Mouse (Mus musculus) midbrain, postnatal 0 days (tissue): ENCODE results near the gene Rnf31. TPM values are rescaled to one million over a fixed set of nuclear protein-coding genes. Genes with fewer than 3 reads are reported as not detected.

ENCODE experiments used
- ATAC-seq: fragments of 200-750 bp; cut with Nextera tagmentation; 2 replicates; pipeline ENCODE4 v1.8.0; 2017; ENCODE audit warnings: moderate number of reproducible peaks, mild to moderate bottlenecking, moderate TSS enrichment, moderate library complexity; ENCODE audit not compliant: low FRiP score
- DNase-seq: peaks from one replicate; pipeline ENCODE4 v3.0.0-alpha.2; 2015; ENCODE audit warnings: low spot score
- H3K27ac ChIP-seq: fragments of 300-500 bp; sonication (generic); 2 replicates; pipeline ENCODE4 v1.5.1; 2014; ENCODE audit warnings: low read depth, mild to moderate bottlenecking, low read length, mixed read lengths
- H3K27me3 ChIP-seq: fragments of 300-500 bp; sonication (generic); 2 replicates; pipeline ENCODE4 v1.6.1; 2014; ENCODE audit warnings: low read length, control low read depth, mixed read lengths; ENCODE audit not compliant: insufficient read depth
- H3K36me3 ChIP-seq: fragments of 300-500 bp; sonication (generic); 2 replicates; pipeline ENCODE4 v1.6.1; 2014; ENCODE audit warnings: low read length, control low read depth, mixed read lengths; ENCODE audit not compliant: insufficient read depth
- H3K4me1 ChIP-seq: fragments of 300-500 bp; sonication (generic); 2 replicates; pipeline ENCODE4 v1.6.1; 2014; ENCODE audit warnings: mild to moderate bottlenecking, control low read depth, antibody characterized with exemption, low read length, mixed read lengths; ENCODE audit not compliant: insufficient read depth
- H3K4me2 ChIP-seq: fragments of 300-500 bp; sonication (generic); 2 replicates; pipeline ENCODE4 v1.6.1; 2014; ENCODE audit warnings: low read depth, mild to moderate bottlenecking, low read length, mixed read lengths; ENCODE audit not compliant: poor library complexity, severe bottlenecking
- H3K4me3 ChIP-seq: fragments of 300-500 bp; sonication (generic); 2 replicates; pipeline ENCODE4 v1.5.1; 2014; ENCODE audit warnings: low read depth, mild to moderate bottlenecking, low read length, moderate library complexity
- H3K9ac ChIP-seq: fragments of 300-500 bp; sonication (generic); replicated peaks from 2 replicates; pipeline ENCODE4 v1.6.1; 2014; ENCODE audit warnings: mild to moderate bottlenecking, low read length, moderate library complexity, mixed read lengths; ENCODE audit not compliant: poor library complexity, severe bottlenecking
- H3K9me3 ChIP-seq: fragments of 300-500 bp; sonication (generic); 2 replicates; pipeline ENCODE4 v1.6.1; 2016; ENCODE audit warnings: low read length, control low read depth
- CTCF ChIP-seq: IDR thresholded peaks from 2 replicates; pipeline ENCODE4 v1.5.1; 2016; ENCODE audit warnings: antibody characterized with exemption, mild to moderate bottlenecking
- WGBS: fragments of 180-500 bp; shearing (Covaris S2); extraction: QIAGEN DNeasy Blood & Tissue Kit; methylation state at CpG from one replicate; pipeline ENCODE4 v1.1.7; 2014; 5-methylcytosine and 5-hydroxymethylcytosine counted together
- polyA plus RNA-seq: library from polyadenylated mRNA; unstranded; fragments of >200 nt; fragmentation: Nextera tagmentation; extraction: Ambion mirVana; gene quantifications from 2 replicates; pipeline ENCODE4 v1.2.1, GENCODE M21; 2015
- total RNA-seq: library from RNA; depleted of rRNA; stranded (reverse); fragments of >200 nt; gene quantifications from 2 replicates; pipeline ENCODE4 v1.2.3, GENCODE M21; 2014

Rnf31 gene
- total and polyA plus RNA-seq, 2 experiments from 2014 or later = 20.4 to 26.7 TPM

DNA sequence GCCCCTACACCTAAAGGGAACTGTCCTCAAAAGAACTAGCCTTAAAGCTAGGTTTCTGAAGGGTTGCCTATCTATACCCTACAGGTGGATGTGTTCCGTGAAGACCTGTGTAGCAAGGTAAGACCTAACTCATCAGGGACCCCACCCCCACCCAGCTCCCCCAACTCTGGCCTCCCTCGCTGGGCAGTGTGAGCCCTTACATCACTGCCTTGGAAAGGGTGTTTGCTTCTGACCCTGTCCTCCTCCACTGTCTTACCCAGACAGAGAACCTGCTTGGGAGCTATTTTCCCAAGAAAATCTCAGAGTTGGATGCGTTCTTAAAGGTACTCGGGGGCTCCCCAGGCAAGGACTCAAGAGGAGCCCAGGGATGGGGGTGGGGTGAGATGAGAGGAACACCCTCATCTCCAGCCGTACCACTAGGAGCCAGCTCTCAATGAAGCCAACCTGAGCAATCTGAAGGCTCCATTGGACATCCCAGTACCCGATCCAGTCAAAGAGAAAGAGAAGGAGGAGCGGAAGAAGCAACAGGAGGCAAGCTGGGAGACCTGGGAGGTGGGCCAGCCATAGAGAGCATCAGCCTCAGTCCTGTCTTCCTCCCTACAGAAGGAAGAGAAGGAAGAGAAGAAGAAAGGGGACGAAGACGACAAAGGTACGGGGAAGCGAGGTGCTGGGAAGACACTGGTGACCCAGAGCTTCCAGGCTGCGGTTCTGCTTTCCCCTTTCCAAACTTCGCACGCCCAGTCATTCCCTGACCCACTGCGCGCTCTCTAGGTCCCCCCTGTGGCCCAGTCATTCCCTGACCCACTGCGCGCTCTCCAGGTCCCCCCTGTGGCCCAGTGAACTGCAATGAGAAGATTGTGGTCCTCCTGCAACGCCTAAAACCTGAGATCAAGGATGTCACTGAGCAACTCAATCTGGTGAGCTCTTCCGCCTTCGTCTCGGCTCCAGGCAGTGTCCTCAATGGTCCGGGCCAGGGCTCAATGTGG, 11.7 kb upstream of the Rnf31 start:
- Histone ChIP-seq H3K27ac (no peak overlapping the region), H3K27me3 (no peaks in the 10 kb centered on the region), H3K9me3 (no peaks in the 10 kb centered on the region), H3K4me3 (no peak overlapping the region), H3K4me1 (no peaks in the 10 kb centered on the region), H3K9ac (no peak overlapping the region), H3K36me3 (peaks cover 13% of the 10 kb centered on the region), H3K4me2 (no peak overlapping the region)
- WGBS = 88% methylated on average over 23 of the region's 23 CpGs
- TF ChIP-seq CTCF = peak; percentile 10; the same call in 1 of the 2 replicates
- ATAC-seq (no peak), DNase-seq (no peak)

DNA sequence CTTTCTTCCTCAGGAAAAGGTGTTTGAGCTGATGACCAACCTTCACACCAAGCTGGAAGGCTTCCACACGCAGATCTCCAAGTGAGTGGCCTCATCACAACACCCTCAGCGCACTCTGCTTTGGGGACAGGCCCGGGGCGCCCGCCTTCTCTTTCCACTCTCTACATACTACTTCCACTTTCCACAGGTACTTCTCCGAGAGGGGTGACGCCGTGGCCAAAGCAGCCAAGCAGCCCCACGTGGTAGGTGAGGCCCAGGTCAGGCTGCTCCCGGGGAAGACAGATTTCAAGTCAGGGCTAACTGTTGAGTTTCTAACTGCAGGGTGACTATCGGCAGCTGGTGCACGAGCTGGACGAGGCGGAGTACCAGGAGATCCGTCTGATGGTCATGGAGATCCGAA, 10.8 kb upstream of the Rnf31 start:
- 94% methylated on average over 16 of the region's 16 CpGs for WGBS
- H3K36me3 ChIP-seq = peaks cover 13% of the 10 kb centered on the region
- H3K4me1 ChIP-seq = no peaks in the 10 kb centered on the region
- no peak overlapping the region for H3K9ac ChIP-seq
- H3K4me2 ChIP-seq = no peak overlapping the region
- TF ChIP-seq CTCF = no peak
- ATAC-seq = no peak
- H3K9me3 ChIP-seq = no peaks in the 10 kb centered on the region
- H3K4me3 ChIP-seq = no peak overlapping the region
- no peak overlapping the region for H3K27ac ChIP-seq
- H3K27me3 ChIP-seq = no peaks in the 10 kb centered on the region
- no peak for DNase-seq

DNA sequence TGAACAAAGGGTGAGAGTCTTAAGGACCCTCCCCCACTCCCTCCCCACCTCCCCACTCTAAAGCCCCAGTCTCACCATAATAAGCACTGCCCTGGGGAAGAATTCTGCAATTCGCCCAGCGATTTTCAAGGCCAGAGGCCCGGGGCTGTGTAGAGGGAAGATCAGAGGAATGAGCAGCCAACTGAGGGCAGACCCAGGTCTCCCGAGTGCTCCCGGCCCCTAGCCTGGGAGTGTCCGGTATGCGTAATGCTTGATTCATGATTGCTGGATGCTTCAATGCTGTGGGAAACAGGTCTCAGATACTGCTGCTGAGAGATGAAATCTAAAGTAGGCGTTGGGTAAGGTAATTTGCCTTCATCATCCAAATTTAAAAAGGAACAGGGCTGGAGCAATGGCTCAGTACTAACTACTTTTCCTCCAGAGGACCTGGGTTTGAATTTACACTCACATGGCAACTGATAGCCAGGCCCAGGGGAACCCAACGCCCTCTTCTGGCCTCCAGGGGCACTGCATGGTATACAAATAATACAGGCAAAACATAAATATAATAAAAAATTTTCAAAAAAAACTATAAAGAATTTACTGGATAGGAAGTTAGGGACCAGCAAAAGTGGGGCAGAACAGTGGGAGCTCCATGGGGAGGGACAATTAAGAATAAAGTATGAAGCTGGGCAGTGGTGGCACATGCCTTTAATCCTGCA, 9.4 kb upstream of the Rnf31 start:
- WGBS = 62% methylated on average over 9 of the region's 9 CpGs
- TF ChIP-seq CTCF = peak; percentile 56
- Histone ChIP-seq H3K4me2 (no peak overlapping the region), H3K36me3 (peaks cover 13% of the 10 kb centered on the region), H3K9ac (no peak overlapping the region), H3K27ac (no peak overlapping the region), H3K27me3 (no peaks in the 10 kb centered on the region), H3K4me3 (no peak overlapping the region), H3K4me1 (no peaks in the 10 kb centered on the region), H3K9me3 (no peaks in the 10 kb centered on the region)
- ATAC-seq = no peak
- no peak for DNase-seq

DNA sequence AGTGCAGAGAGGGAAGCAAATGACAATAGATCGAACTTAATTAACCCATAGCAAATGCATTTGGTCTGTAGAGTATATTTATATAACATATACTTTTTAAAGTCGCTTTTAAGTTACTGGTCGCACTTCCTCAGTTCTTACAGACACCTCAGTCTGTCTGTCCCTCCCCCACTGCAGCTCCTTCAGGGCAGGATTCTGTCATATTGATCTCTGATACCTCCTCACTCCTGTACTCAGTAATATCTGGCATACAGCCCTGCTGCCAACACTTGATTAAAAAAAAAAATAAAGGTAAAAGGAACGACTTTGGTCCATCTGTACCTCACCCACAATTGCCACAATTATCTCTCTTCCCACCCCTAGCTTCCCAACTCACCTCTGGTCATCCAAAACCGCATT, 7.2 kb upstream of the Rnf31 start:
- Histone ChIP-seq H3K9ac (peak overlapping the region; percentile 79), H3K4me1 (no peaks in the 10 kb centered on the region), H3K36me3 (peaks cover 19% of the 10 kb centered on the region), H3K4me2 (peak overlapping the region; percentile 80), H3K9me3 (no peaks in the 10 kb centered on the region), H3K27ac (peak overlapping the region; percentile 67; the same call in 1 of the 2 replicates), H3K4me3 (peak overlapping the region; percentile 53), H3K27me3 (no peaks in the 10 kb centered on the region)
- TF ChIP-seq CTCF = no peak
- ATAC-seq = no peak
- no peak for DNase-seq
- WGBS = 37% methylated on average over 5 of the region's 5 CpGs

DNA sequence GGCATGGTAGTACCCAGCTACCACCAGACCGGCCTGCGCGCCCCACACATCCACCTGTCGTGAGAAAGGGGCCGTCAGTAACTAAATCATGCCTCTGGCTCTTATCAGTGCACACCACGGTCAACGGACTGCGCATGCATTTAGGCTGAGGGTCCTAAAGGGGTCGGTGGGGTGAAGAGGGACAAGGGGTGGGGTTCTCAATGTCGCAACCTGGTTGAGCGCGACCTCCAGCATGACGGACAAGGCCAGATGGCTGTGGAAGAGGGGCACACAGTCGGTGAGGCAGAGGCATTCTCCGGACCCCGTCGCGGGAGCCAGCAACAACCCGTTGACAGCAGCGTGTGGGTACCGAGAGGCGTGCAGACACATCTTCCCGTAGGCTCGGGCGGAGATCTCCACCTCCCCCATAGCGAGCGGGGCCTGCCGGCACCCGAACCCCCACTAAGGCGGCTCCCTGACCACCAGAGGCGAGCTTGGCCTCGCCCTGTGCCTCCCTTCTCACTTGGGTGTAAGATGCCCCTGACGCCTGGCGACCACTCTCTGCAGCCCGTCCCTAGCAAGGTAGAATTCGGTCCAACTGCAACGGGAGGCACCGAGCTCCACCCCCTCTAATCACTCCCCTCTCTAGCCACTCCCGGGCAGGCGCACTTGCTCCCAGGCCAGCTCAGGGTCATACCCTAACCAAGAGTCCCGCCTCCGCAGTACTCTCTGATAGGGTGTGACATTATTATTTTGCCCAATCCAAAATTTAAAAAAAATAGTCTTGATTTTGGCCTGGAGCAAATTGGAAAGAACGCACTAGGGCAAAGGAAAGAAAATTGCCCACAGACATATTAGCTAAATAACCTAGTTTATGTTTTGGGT, 6.6 kb upstream of the Rnf31 start, which contains the start of gene Emc9:
Emc9 (minus strand) TSS at position 601 of the 864 bp plus-strand sequence.
- H3K9ac ChIP-seq = peak within 1 kb of the TSS; percentile 79
- TF ChIP-seq CTCF = 0 out of 2 replicates have a peak, but pooled peaks have one; percentile 12
- H3K36me3 ChIP-seq = peaks cover 19% of the 10 kb centered on the region
- H3K4me2 ChIP-seq = peak within 1 kb of the TSS; percentile 80
- H3K27ac ChIP-seq = peak within 1 kb of the TSS; percentile 67
- peak; percentile 72 for ATAC-seq
- peak; percentile 66 for DNase-seq
- WGBS = 3% methylated on average over 43 of the region's 43 CpGs
- H3K27me3 ChIP-seq = no peaks in the 10 kb centered on the region
- no peaks in the 10 kb centered on the region for H3K4me1 ChIP-seq
- H3K4me3 ChIP-seq = peak within 1 kb of the TSS; percentile 53
- H3K9me3 ChIP-seq = no peaks in the 10 kb centered on the region
